Mouse (Mus musculus) erythroblast, embryonic 14.5 days (primary cell): ENCODE measurements around the gene Cdk5rap3. TPM values are rescaled to one million over a fixed set of nuclear protein-coding genes. Genes with fewer than 3 reads are reported as not detected.

Experiments used
- H3K27me3 ChIP-seq: 2 replicates; pipeline ENCODE4 v1.6.1; 2012; ENCODE audit warnings: inconsistent platforms; ENCODE audit not compliant: control insufficient read depth
- H3K36me3 ChIP-seq: 2 replicates; pipeline ENCODE4 v1.6.1; 2012; ENCODE audit warnings: mild to moderate bottlenecking, inconsistent platforms; ENCODE audit not compliant: control insufficient read depth
- H3K4me1 ChIP-seq: 2 replicates; pipeline ENCODE4 v1.6.1; 2012; ENCODE audit warnings: inconsistent platforms; ENCODE audit not compliant: control insufficient read depth
- H3K4me3 ChIP-seq: replicated peaks from 2 replicates; pipeline ENCODE3; 2012; ENCODE audit warnings: moderate library complexity, mild to moderate bottlenecking, inconsistent platforms
- H3K9me3 ChIP-seq: 2 replicates; pipeline ENCODE4 v1.6.1; 2012; ENCODE audit warnings: low read length, inconsistent platforms, mixed read lengths; ENCODE audit not compliant: control insufficient read depth
- GATA1 ChIP-seq: IDR thresholded peaks from 2 replicates; pipeline ENCODE4 v1.6.1; 2012; ENCODE audit warnings: low read length, inconsistent platforms, mixed read lengths
- TAL1 ChIP-seq: IDR thresholded peaks from 3 replicates; pipeline ENCODE4 v1.6.1; 2012; ENCODE audit warnings: low read length, inconsistent platforms, mixed read lengths
- polyA plus RNA-seq: library from polyadenylated mRNA; stranded (reverse); fragments of >175 nt; gene quantifications from 2 replicates; pipeline ENCODE4 v1.2.3, GENCODE M21; 2012

Gene Cdk5rap3
- polyA plus RNA-seq, 1 experiment, result 4.8 TPM

GRCm38 (mm10) chr11:96872441-96873379 lies 43.6 kb downstream of the Cdk5rap3 start:
- no peaks in the 10 kb centered on the region for H3K9me3 ChIP-seq
- peaks cover 66% of the 10 kb centered on the region for H3K27me3 ChIP-seq
- H3K36me3 ChIP-seq, result no peaks in the 10 kb centered on the region
- peaks cover 2% of the 10 kb centered on the region; the same call in 1 of the 2 replicates for H3K4me1 ChIP-seq
- TF ChIP-seq TAL1 (no peak), GATA1 (no peak)
- no peak overlapping the region for H3K4me3 ChIP-seq

- no peaks in the 10 kb centered on the region for H3K9me3 ChIP-seq
- H3K36me3 ChIP-seq, result no peaks in the 10 kb centered on the region
- no peak overlapping the region for H3K4me3 ChIP-seq
- peaks cover 30% of the 10 kb centered on the region for H3K27me3 ChIP-seq
- H3K4me1 ChIP-seq, result peaks cover under 1% of the 10 kb centered on the region
- TF ChIP-seq GATA1 (no peak), TAL1 (no peak)
Observed at GRCm38 (mm10) chr11:96867149-96867548, 49.1 kb downstream of the Cdk5rap3 start.

DNA sequence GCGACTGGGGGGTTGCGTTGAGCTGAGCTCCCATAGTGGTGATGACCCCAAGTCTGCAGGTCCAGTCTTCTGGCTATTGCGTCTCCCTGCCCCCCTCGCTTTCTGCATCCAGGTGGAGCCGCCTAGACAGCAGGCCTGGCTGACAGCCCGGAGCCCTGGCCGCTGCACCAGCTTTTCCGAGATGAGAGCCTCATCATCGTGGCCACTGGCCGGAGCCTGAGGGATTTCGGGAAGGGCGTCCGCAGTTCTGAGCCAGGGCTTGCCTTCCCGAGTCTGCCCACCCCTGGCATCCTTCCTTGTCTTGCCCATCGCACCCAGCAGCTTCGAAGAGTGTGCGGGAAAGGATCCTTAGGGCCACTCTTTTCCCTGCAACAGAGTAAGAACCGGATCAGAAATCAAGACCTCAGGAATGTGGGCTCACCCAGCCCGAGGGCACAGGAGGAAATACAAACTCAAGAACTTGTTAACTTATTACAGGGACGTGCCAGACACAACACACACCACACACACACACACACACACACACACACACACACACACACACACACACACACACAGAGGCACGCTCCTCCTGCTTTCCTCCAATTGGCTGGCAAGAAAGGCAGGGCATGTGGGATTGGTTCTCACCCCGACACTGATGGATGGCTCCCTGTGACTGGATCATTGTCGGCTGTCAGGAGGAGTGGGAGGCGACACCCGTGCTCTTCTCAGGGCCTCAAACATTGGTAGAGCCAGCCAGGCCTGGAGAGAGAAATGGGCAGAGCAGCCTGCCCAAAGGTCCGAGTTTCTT lies 52.9 kb downstream of the Cdk5rap3 start:
- H3K4me1 ChIP-seq, result peaks cover 15% of the 10 kb centered on the region
- H3K27me3 ChIP-seq, result peaks cover 20% of the 10 kb centered on the region
- no peak overlapping the region for H3K4me3 ChIP-seq
- no peaks in the 10 kb centered on the region for H3K9me3 ChIP-seq
- H3K36me3 ChIP-seq, result no peaks in the 10 kb centered on the region
- TF ChIP-seq GATA1 (no peak), TAL1 (no peak)

- TF ChIP-seq TAL1, result no peak
- no peak for TF ChIP-seq GATA1
- peaks cover 15% of the 10 kb centered on the region for H3K4me1 ChIP-seq
- no peak overlapping the region for H3K4me3 ChIP-seq
- no peaks in the 10 kb centered on the region for H3K9me3 ChIP-seq
- H3K27me3 ChIP-seq, result peaks cover 23% of the 10 kb centered on the region
- H3K36me3 ChIP-seq, result no peaks in the 10 kb centered on the region
Observed at GRCm38 (mm10) chr11:96862534-96862933, 53.8 kb downstream of the Cdk5rap3 start.

DNA sequence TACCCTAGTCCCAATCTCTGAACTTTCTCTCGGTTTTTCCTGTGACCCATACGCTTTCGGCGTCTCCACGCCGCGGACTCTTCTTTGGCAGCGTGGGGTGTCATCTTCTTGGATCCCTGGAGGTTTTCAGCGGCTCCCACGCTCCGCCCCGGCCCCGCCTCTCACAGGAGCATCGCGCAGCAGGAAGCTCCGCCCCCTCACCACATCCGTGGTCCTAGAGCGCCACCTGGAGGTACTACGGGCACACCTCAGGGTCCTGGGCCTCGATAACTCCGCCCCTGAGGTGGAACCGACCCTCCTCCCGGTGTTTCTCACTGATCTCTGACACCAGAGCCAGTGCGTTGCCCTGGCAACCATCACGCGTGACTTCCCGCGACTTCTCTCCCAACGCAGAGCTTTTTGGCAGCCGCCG lies 54.4 kb downstream of the Cdk5rap3 start:
- Histone ChIP-seq H3K27me3 (peaks cover 23% of the 10 kb centered on the region), H3K4me1 (peaks cover 15% of the 10 kb centered on the region), H3K4me3 (peak overlapping the region; percentile 58), H3K36me3 (no peaks in the 10 kb centered on the region), H3K9me3 (no peaks in the 10 kb centered on the region)
- TF ChIP-seq GATA1, result no peak
- TF ChIP-seq TAL1, result no peak

GRCm38 (mm10) chr11:96861446-96861845 lies 54.9 kb downstream of the Cdk5rap3 start:
- Histone ChIP-seq H3K4me3 (peak overlapping the region; percentile 58), H3K36me3 (no peaks in the 10 kb centered on the region), H3K9me3 (no peaks in the 10 kb centered on the region), H3K27me3 (peaks cover 21% of the 10 kb centered on the region), H3K4me1 (peaks cover 15% of the 10 kb centered on the region)
- TF ChIP-seq GATA1 (no peak), TAL1 (no peak)

GRCm38 (mm10) chr11:96860564-96860963 lies 55.7 kb downstream of the Cdk5rap3 start:
- Histone ChIP-seq H3K4me1 (peaks cover 15% of the 10 kb centered on the region), H3K4me3 (no peak overlapping the region), H3K36me3 (no peaks in the 10 kb centered on the region), H3K9me3 (no peaks in the 10 kb centered on the region), H3K27me3 (peaks cover 21% of the 10 kb centered on the region)
- TF ChIP-seq TAL1 (no peak), GATA1 (no peak)

GRCm38 (mm10) chr11:96859635-96860034 lies 56.7 kb downstream of the Cdk5rap3 start:
- no peak for TF ChIP-seq GATA1
- TF ChIP-seq TAL1, result no peak
- Histone ChIP-seq H3K36me3 (no peaks in the 10 kb centered on the region), H3K4me3 (no peak overlapping the region)

DNA sequence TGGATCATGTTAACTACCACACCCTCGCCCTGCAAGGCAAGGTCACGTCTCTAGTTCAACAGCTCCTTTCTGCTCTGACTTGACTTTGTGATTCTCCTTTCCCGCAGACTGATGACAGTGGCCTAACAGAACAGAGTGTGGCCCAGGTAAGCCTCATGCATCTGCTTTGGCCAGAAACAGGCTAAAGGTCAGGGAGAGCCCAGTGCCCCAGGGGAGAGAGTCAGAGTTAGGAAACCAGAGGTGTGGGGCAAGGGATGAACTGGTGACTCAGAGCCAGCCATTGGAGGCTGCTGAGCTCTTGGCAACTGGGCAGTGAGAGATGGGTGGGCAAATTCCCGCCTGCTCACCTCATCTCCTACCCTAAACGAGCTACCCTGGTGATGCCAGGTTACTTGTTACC lies 58.9 kb downstream of the Cdk5rap3 start:
- peaks cover 7% of the 10 kb centered on the region for H3K27me3 ChIP-seq
- peaks cover 15% of the 10 kb centered on the region for H3K4me1 ChIP-seq
- H3K9me3 ChIP-seq, result no peaks in the 10 kb centered on the region
- H3K4me3 ChIP-seq, result no peak overlapping the region
- no peaks in the 10 kb centered on the region for H3K36me3 ChIP-seq
- TF ChIP-seq GATA1 (no peak), TAL1 (no peak)

More at GRCm38 (mm10) chr11:96859635-96860034, 56.7 kb downstream of the Cdk5rap3 start:
- H3K4me1 ChIP-seq, result peaks cover 15% of the 10 kb centered on the region
- H3K9me3 ChIP-seq, result no peaks in the 10 kb centered on the region
- peaks cover 24% of the 10 kb centered on the region for H3K27me3 ChIP-seq

Other genes starting within 250 kb of the Cdk5rap3 start
- gene Snx11, start 138.9 kb downstream of the Cdk5rap3 start, polyA plus RNA-seq, result 1.4 TPM in 2 replicates
- gene Cbx1, start 127.4 kb downstream of the Cdk5rap3 start, polyA plus RNA-seq, result 1.5 and 2.7 TPM in 2 replicates
- 3.7 and 4.6 TPM in 2 replicates for gene Nfe2l1, start 86.5 kb downstream of the Cdk5rap3 start, polyA plus RNA-seq
- gene Copz2, start 66.6 kb downstream of the Cdk5rap3 start, polyA plus RNA-seq, result 0.20 TPM in 1 of 2 replicates, not detected in the other
- 0.95 and 3.0 TPM in 2 replicates for gene Prr15l, start 11.6 kb upstream of the Cdk5rap3 start, polyA plus RNA-seq
- gene Pnpo, start 27.5 kb upstream of the Cdk5rap3 start, polyA plus RNA-seq, result 42.1 and 83.7 TPM in 2 replicates
- gene Sp2, start 66.5 kb upstream of the Cdk5rap3 start, polyA plus RNA-seq, result 16.7 and 23.0 TPM in 2 replicates
- not detected in 2 replicates for gene Sp6, start 96.9 kb upstream of the Cdk5rap3 start, polyA plus RNA-seq
- 0.27 and 0.41 TPM in 2 replicates for gene Scrn2, start 113.4 kb upstream of the Cdk5rap3 start, polyA plus RNA-seq
- gene Lrrc46, start 124.9 kb upstream of the Cdk5rap3 start, polyA plus RNA-seq, result not detected in 2 replicates
- 1.7 and 2.4 TPM in 2 replicates for gene Mrpl10, start 125.1 kb upstream of the Cdk5rap3 start, polyA plus RNA-seq
- gene Osbpl7, start 134.1 kb upstream of the Cdk5rap3 start, polyA plus RNA-seq, result 0.10 and 0.16 TPM in 2 replicates
- gene Tbx21, start 198.8 kb upstream of the Cdk5rap3 start, polyA plus RNA-seq, result 0.02 TPM in 1 of 2 replicates, not detected in the other
- gene Tbkbp1, start 235.0 kb upstream of the Cdk5rap3 start, polyA plus RNA-seq, result 0.12 and 0.15 TPM in 2 replicates